Mouse (Mus musculus) spleen, postnatal 14 days (tissue): ENCODE results near the gene 1700003H04Rik.

Source experiments
- DNase-seq, 2 experiments: peaks; one replicate each; pipeline ENCODE4 v3.0.0; 2021 to 2022; ENCODE audit warnings: low spot score in 2 of 2

Gene 1700003H04Rik

GRCm38 (mm10) chr3:124581001-124581400 lies at the start of gene 1700003H04Rik:
1700003H04Rik (minus strand) TSS chr3:124581101.
- DNase-seq: no peak

- DNase-seq: no peak
Observed at GRCm38 (mm10) chr3:124623031-124623430, 42.1 kb upstream of the 1700003H04Rik start.

- DNase-seq: no peak
Observed at GRCm38 (mm10) chr3:124613287-124613686, 32.4 kb upstream of the 1700003H04Rik start.

- DNase-seq: no peak
Observed at GRCm38 (mm10) chr3:124609956-124610355, 29.1 kb upstream of the 1700003H04Rik start.

GRCm38 (mm10) chr3:124606021-124606517 lies 25.2 kb upstream of the 1700003H04Rik start:
- DNase-seq: no peak

- DNase-seq: no peak
Observed at GRCm38 (mm10) chr3:124605518-124605917, 24.6 kb upstream of the 1700003H04Rik start.

GRCm38 (mm10) chr3:124597789-124598188 lies 16.9 kb upstream of the 1700003H04Rik start:
- DNase-seq: no peak

GRCm38 (mm10) chr3:124587534-124587933 lies 6.6 kb upstream of the 1700003H04Rik start:
- DNase-seq: no peak

- DNase-seq: no peak
Observed at GRCm38 (mm10) chr3:124585761-124586160, 4.9 kb upstream of the 1700003H04Rik start.

- DNase-seq: no peak
Observed at GRCm38 (mm10) chr3:124557317-124557716, 23.6 kb downstream of the 1700003H04Rik start.

- no peak for DNase-seq
Observed at GRCm38 (mm10) chr3:124555963-124556362, 24.9 kb downstream of the 1700003H04Rik start.

GRCm38 (mm10) chr3:124555092-124555491 lies 25.8 kb downstream of the 1700003H04Rik start:
- DNase-seq: no peak

GRCm38 (mm10) chr3:124548898-124549297 lies 32.0 kb downstream of the 1700003H04Rik start:
- DNase-seq: no peak

GRCm38 (mm10) chr3:124538260-124538659 lies 42.6 kb downstream of the 1700003H04Rik start:
- no peak for DNase-seq

- DNase-seq: no peak
Observed at GRCm38 (mm10) chr3:124536602-124537001, 44.3 kb downstream of the 1700003H04Rik start.

GRCm38 (mm10) chr3:124518786-124519185 lies 62.1 kb downstream of the 1700003H04Rik start:
- no peak for DNase-seq
